Mouse (Mus musculus) liver, embryonic 16.5 days (tissue): ENCODE data around the gene Phf10. TPM values are rescaled to one million over a fixed set of nuclear protein-coding genes. Genes with fewer than 3 reads are reported as not detected.
"Not testable (repeated sequence)": the region's sequence is repeated elsewhere in the genome, so short reads cannot be mapped to it uniquely, and the experiment has no call there.

ENCODE experiments used
- ATAC-seq: fragments of 200-750 bp; cut with Nextera tagmentation; 2 replicates; pipeline ENCODE4 v1.8.0; 2017; ENCODE audit warnings: low read depth, mild to moderate bottlenecking, moderate number of reproducible peaks, moderate library complexity
- H3K27ac ChIP-seq: fragments of 300-500 bp; sonication (generic); 2 replicates; pipeline ENCODE4 v1.5.1; 2014; ENCODE audit warnings: mild to moderate bottlenecking, low read length
- H3K27me3 ChIP-seq: fragments of 300-500 bp; sonication (generic); 2 replicates; pipeline ENCODE4 v1.6.1; 2014; ENCODE audit warnings: low read depth, low read length, mixed read lengths; ENCODE audit not compliant: control insufficient read depth, insufficient read depth
- H3K36me3 ChIP-seq: fragments of 300-500 bp; sonication (generic); 2 replicates; pipeline ENCODE4 v1.6.1; 2014; ENCODE audit warnings: mild to moderate bottlenecking; ENCODE audit not compliant: control insufficient read depth, insufficient read depth
- H3K4me1 ChIP-seq: fragments of 300-500 bp; sonication (generic); 2 replicates; pipeline ENCODE4 v1.6.1; 2014; ENCODE audit warnings: low read depth, low read length, mixed read lengths; ENCODE audit not compliant: control insufficient read depth
- H3K4me2 ChIP-seq: fragments of 300-500 bp; sonication (generic); 2 replicates; pipeline ENCODE4 v1.6.1; 2014; ENCODE audit warnings: low read depth, low read length, mixed read lengths
- H3K4me3 ChIP-seq: fragments of 300-500 bp; sonication (generic); 2 replicates; pipeline ENCODE4 v1.5.1; 2014; ENCODE audit warnings: low read depth, mild to moderate bottlenecking, low read length
- H3K9ac ChIP-seq: fragments of 300-500 bp; sonication (generic); 2 replicates; pipeline ENCODE4 v1.6.1; 2014; ENCODE audit warnings: low read depth, low read length
- H3K9me3 ChIP-seq: fragments of 300-500 bp; sonication (generic); replicated peaks from 2 replicates; pipeline ENCODE4 v1.6.1; 2016; ENCODE audit warnings: low read length; ENCODE audit not compliant: control insufficient read depth
- WGBS: fragments of 180-500 bp; shearing (Covaris S2); extraction: QIAGEN DNeasy Blood & Tissue Kit; methylation state at CpG from one replicate; pipeline ENCODE4 v1.1.7; 2014; ENCODE audit not compliant: insufficient replicate concordance; 5-methylcytosine and 5-hydroxymethylcytosine counted together
- polyA plus RNA-seq: library from polyadenylated mRNA; unstranded; fragments of >200 nt; fragmentation: Nextera tagmentation; extraction: Ambion mirVana; gene quantifications from 2 replicates; pipeline ENCODE4 v1.2.1, GENCODE M21; 2015

The Phf10 gene
- polyA plus RNA-seq, 1 experiment from 2014 or later: 76.5 TPM

DNA sequence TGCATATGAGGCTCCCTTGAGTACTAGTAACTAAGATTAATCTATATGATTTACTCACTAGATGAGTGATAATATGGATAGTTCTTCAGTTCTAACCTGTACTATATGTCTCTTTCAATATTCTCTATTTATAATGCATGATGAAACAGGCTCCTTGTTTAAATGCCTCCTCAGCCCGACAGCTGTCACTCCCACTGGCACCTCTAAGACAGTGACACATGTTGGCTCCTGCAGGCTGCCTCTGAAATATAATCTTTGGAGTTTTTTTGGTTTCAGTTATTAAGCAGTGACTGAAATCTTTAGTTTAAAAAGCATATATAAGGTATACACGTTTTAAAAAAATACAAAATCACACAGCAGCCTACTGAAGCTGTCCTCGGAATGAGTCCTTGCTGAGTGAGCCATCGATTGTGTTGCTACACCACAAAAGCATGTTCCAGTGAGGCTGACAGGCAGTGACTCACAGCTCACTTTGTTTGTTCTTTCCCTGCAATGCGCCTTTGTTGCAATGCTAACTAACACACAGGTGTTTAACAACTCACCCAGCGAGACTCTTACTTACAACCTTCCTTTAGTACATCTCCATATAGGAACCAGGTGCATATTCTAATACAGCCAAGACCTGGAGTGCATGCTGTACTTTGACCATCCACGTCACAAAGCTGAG, 11.8 kb downstream of the Phf10 start:
- no peak overlapping the region for H3K4me3 ChIP-seq
- H3K9ac ChIP-seq: no peak overlapping the region
- no peaks in the 10 kb centered on the region for H3K9me3 ChIP-seq
- no peak overlapping the region for H3K27ac ChIP-seq
- WGBS: 73% methylated on average over 7 of the region's 7 CpGs
- no peak for ATAC-seq
- H3K4me2 ChIP-seq: no peak overlapping the region
- peaks cover 58% of the 10 kb centered on the region for H3K36me3 ChIP-seq
- H3K27me3 ChIP-seq: no peaks in the 10 kb centered on the region
- H3K4me1 ChIP-seq: peaks cover 12% of the 10 kb centered on the region

DNA sequence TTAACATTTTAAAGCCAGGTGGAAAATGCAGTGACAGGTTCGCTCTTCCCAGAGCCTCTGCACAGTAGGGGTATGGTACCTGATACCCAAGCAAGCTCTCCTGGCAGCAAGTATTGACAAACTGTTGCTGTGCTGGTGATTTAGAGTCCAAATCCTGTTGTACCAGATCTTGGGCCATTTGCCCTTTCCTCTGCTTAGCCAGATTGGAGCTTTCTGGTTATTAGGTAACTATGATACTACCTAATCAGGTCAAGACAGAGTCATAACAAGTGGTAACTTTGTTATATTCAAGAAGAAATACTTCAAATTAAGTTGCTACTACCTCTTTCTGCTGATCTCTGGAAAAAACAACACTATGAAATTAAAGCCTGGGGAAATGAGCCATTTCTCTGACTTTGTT, 16.5 kb downstream of the Phf10 start:
- H3K4me3 ChIP-seq: no peak overlapping the region
- no peaks in the 10 kb centered on the region for H3K27me3 ChIP-seq
- peaks cover 22% of the 10 kb centered on the region for H3K36me3 ChIP-seq
- H3K4me2 ChIP-seq: peak overlapping the region; percentile 93; the same call in 1 of the 2 replicates
- peaks cover 16% of the 10 kb centered on the region for H3K4me1 ChIP-seq
- H3K9me3 ChIP-seq: no peaks in the 10 kb centered on the region
- no peak overlapping the region for H3K9ac ChIP-seq
- ATAC-seq: no peak
- 83% methylated on average over 1 of the region's 1 CpGs for WGBS
- no peak overlapping the region for H3K27ac ChIP-seq

DNA sequence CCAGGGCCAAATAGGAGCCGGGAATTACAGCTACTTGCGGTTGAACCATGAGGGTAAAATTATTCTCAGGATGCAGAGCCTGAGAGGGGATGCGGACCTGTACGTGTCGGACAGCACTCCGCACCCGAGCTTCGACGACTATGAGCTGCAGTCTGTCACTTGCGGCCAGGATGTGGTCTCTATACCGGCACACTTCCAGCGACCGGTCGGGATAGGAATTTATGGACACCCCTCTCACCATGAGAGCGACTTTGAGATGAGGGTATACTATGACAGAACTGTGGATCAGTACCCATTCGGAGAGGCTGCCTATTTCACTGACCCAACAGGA, 17.4 kb downstream of the Phf10 start:
- Histone ChIP-seq H3K9me3 (no peaks in the 10 kb centered on the region), H3K36me3 (peaks cover 16% of the 10 kb centered on the region), H3K27me3 (no peaks in the 10 kb centered on the region), H3K4me3 (peak overlapping the region; percentile 72), H3K27ac (peak overlapping the region; percentile 80), H3K4me1 (peaks cover 16% of the 10 kb centered on the region), H3K4me2 (peak overlapping the region; percentile 93), H3K9ac (peak overlapping the region; percentile 77)
- WGBS: 8% methylated on average over 16 of the region's 16 CpGs
- ATAC-seq: 0 out of 2 replicates have a peak, but pooled peaks have one; percentile 1

DNA sequence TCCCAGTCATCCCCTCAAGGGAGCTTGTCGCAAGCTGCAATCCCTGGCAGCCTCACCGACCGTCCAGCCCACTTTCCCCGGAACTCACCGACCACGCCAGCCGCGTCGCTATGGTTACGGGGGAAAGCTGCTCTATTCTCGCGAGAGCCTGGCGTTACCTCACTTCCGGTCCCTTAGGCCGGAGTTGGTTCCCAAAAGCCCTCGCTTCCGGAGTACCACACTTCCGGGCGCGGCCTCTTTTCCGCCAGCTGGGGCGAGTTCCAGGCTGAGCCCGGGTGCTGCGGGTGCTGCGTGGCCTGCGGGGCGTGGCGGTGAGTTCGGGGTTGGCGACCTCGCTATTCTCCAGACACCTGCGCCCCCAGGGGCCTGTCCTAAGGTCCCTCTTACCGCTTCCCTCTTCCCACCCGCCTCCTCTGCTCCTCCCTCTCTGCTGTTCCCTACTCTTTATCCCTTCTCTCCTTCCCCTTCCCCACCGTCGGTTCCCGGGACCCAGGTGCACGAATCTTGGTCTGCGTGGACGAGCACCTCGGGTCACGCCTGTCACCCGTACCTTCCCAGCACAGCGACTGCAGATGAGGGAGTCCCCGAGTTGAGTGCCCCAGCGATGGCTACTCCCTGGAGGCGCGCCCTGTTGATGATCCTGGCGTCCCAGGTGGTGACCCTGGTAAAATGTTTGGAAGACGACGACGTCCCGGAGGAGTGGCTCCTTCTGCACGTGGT, 17.9 kb downstream of the Phf10 start, which contains the start of the genes Wdr27 and 1600012H06Rik:
Wdr27 (minus strand) TSS at position 150 of the 720 bp plus-strand sequence.
1600012H06Rik (plus strand) TSS at position 176 of the 720 bp plus-strand sequence.
- Histone ChIP-seq H3K4me3 (peak within 1 kb of the TSS; percentile 72), H3K27ac (peak within 1 kb of the TSS; percentile 80), H3K9me3 (no peaks in the 10 kb centered on the region), H3K9ac (peak within 1 kb of the TSS; percentile 77), H3K4me1 (peaks cover 16% of the 10 kb centered on the region), H3K27me3 (no peaks in the 10 kb centered on the region), H3K4me2 (peak within 1 kb of the TSS; percentile 93), H3K36me3 (peaks cover 13% of the 10 kb centered on the region)
- WGBS: under 1% methylated on average over 54 of the region's 54 CpGs
- ATAC-seq: peak; percentile 98

DNA sequence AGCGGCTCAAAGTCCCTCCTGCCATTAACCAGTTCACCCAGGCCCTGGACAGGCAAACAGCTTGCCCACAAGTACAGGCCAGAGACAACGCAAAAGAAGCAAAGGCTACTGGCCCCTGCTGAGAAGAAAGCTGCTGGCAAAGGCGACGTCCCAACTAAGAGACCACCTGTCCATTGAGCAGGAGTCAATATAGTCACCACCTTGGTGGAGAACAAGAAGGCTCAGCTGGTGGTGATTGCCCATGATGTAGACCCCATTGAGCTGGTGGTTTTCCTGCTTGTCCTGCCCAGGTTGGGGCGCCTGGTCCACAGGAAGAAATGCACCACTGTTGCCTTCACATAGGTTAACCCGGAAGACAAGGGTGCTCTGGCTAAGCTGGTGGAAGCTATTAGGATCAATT, 18.9 kb downstream of the Phf10 start:
- 52% methylated on average over 6 of the region's 6 CpGs for WGBS
- H3K9ac ChIP-seq: not testable (repeated sequence)

DNA sequence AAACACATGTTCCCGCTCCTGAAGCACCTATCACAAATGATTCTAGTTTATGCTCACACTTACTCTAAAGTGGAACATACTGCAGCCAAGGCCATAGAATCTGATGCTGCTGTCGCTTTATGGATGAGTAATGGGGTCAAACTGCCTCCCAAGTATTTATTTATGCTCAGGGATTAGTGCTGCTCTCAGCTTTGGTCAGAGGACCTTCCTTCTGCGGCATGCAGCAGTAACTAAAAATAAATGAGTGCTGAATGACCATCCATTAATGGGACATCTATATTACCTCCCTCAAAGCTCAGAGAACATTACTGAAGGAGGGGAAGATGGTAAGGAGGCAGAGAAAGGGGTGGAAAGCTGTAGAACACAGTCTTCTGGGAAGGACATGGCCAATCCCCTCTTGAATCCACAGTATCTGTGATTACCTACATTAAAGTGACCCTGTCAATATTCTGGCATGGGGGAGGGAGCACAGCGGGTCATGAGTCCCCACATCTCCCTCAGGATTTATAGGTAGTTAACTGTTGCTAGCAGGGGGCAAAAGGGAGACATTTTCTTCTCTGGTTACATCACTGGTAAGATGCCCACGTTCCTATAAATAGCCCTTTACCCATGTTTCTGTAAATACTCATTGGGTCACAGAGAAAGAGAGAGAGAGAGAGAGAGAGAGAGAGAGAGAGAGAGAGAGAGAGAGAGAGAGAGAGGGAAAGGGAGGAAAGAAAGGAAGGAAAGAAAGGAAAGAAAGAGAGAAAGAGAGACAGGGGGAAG, 25.1 kb downstream of the Phf10 start:
- Histone ChIP-seq H3K36me3 (no peaks in the 10 kb centered on the region), H3K4me3 (no peak overlapping the region), H3K27ac (no peak overlapping the region), H3K9ac (no peak overlapping the region), H3K4me1 (no peaks in the 10 kb centered on the region), H3K4me2 (no peak overlapping the region), H3K9me3 (no peaks in the 10 kb centered on the region), H3K27me3 (no peaks in the 10 kb centered on the region)
- WGBS: 58% methylated on average over 5 of the region's 5 CpGs
- ATAC-seq: no peak

More for the DNA sequence above, 18.9 kb downstream of the Phf10 start:
- H3K27me3 ChIP-seq, ATAC-seq, H3K9me3 ChIP-seq, H3K27ac ChIP-seq: not testable (repeated sequence)
- H3K4me2 ChIP-seq: peak overlapping the region; percentile 93
- peak overlapping the region; percentile 72; the same call in 1 of the 2 replicates for H3K4me3 ChIP-seq
- peaks cover 16% of the 10 kb centered on the region for H3K4me1 ChIP-seq
- peaks cover 11% of the 10 kb centered on the region for H3K36me3 ChIP-seq

DNA sequence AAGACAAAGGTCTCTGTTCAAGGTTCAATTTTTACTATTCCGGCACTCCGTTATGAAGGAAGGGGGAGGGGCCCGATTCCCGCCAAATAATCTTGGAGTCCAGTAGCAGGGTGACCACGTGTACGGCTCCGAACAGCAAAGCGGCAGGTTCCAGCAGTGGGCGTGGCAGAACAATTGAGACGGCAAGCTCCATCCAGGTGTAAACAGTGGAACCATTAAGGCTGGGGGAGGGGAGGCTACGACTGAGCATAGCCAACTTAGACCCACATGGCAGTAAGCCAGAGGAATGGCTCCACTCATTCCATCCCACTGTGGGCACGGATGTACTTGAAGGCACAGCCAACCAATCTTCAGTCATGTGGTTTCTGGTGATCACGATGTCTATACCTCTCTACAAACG, 25.8 kb downstream of the Phf10 start:
- H3K27me3 ChIP-seq, H3K36me3 ChIP-seq, H3K4me2 ChIP-seq, H3K9ac ChIP-seq, H3K9me3 ChIP-seq, ATAC-seq, H3K4me1 ChIP-seq, H3K4me3 ChIP-seq, H3K27ac ChIP-seq: not testable (repeated sequence)
- WGBS: 73% methylated on average over 12 of the region's 14 CpGs

DNA sequence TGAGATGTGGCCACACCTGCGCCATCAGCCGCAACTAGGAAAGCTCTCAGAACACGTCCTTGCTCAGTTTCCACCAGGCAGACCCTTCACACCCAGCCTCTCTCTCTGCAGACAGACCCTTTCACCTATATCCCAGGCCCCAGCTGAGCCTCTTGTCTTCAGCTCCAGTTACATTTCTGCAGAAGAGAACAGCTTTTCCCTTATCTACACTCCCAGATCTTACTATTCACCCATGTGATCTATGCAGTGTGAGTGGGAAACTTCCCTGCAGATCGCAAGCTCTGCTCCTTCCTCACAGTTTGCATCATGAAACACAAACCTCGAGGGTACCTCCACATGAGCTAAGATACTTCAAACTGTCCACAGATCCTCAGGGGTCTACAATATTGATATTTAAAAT, 29.6 kb downstream of the Phf10 start:
- Histone ChIP-seq H3K4me3 (no peak overlapping the region), H3K27ac (no peak overlapping the region), H3K4me2 (no peak overlapping the region), H3K27me3 (no peaks in the 10 kb centered on the region), H3K4me1 (no peaks in the 10 kb centered on the region), H3K9me3 (no peaks in the 10 kb centered on the region), H3K36me3 (no peaks in the 10 kb centered on the region), H3K9ac (no peak overlapping the region)
- WGBS: 50% methylated on average over 5 of the region's 5 CpGs
- ATAC-seq: no peak
